Mouse (Mus musculus) liver, adult 2 months (tissue): ENCODE data around the gene Pou3f3.

Source experiments
- CTCF ChIP-seq: fragments of 200-500 bp; IDR thresholded peaks from 2 replicates; pipeline ENCODE4 v1.5.1; 2011; ENCODE audit warnings: low read depth, low read length, control low read depth
- POLR2A ChIP-seq: fragments of 200-500 bp; IDR thresholded peaks from 2 replicates; pipeline ENCODE4 v1.6.1; 2011; ENCODE audit warnings: low read length, control low read depth; ENCODE audit not compliant: insufficient read depth; ENCODE audit errors: extremely low read depth

DNA sequence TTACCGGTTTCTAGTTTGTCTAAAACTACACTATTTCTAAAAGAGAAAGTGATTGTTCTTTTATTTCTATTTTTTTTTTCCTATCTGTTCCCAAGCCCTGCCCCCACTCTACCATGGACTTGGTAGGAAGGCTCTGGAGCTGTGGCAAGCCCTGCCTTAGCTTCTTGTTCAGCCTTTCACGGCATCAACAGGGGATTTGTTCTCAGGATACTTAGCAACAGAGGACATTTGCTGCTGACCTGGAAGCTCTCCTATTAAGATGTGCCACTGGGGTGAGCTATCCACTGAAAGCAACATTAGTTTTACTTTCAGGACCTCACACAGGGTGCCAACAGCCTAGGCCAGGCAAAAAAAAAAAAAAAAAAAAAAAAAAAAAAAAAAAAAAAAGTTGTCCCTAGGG, 15.4 kb downstream of the Pou3f3 start:
- TF ChIP-seq CTCF (no peak), POLR2A (no peak)
